Mouse (Mus musculus): ENCODE measurements at regions not wholly inside any gene's neighbourhood (a gene's known extent, or its start where the extent isn't known, plus 50 kb on each side); places are given as distances from the start of the nearest gene placed in this dataset.

DNA sequence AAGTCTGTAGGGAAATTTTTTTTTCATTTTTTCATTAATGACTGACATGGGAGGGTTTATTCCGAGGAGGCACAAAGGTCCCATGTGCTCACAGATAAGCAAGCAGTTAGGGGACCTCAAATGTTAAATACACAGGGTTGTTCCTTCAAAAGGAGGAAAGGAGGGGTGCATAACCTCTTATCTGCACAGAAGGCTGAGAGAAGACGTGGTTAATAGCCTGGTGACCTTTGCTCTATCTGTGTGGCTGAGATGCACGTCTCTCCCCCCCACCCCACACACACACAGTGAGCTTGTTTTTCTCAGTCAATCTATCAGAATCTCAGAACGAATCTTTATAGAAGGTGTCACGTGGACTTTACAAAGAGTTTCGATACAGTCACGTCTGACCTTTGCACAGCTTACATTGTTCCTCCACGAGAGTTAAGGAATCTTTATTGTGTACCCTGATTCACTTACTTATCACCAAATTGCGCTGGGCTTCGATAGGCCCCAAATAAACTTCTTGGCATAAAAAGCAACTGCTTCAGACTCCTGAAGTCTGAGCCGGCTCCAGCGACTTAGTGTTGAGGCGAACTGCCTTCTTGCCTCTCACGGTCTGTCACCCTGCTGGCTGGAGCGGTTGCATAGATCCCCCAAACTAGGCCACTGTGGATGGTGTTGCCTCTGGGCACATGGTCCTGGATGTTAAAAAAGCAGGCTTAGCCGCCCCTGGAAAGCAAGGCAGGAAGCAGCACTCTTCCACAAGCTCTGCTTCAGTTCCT is 63.1 kb upstream of the Ppm1b start:
- TF ChIP-seq CTCF (IDR thresholded peaks at IDR 0.05 in 2 of 3, conservative IDR thresholded peaks at IDR 0.05 in 1 of 3; ENCODE audit: control insufficient read depth in 1 of 3, insufficient read depth in 1 of 3, low read depth in 2 of 3, low read length in 3 of 3, poor library complexity in 1 of 3, severe bottlenecking in 1 of 3) = no peak
- TF ChIP-seq EP300 (IDR thresholded peaks at IDR 0.05; ENCODE audit: low read depth in 1 of 2, low read length in 2 of 2) = peak in 1 of 2 experiments; percentile 6; a peak in 1 of 4 replicates
- TF ChIP-seq RCOR1 (IDR thresholded peaks at IDR 0.05; ENCODE audit: low read depth, low read length) = no peak
- TF ChIP-seq CHD2 (IDR thresholded peaks at IDR 0.05; ENCODE audit: low read length) = no peak
- TF ChIP-seq MXI1 (IDR thresholded peaks at IDR 0.05; ENCODE audit: low read depth, low read length) = no peak
- TF ChIP-seq ZNF384 (IDR thresholded peaks at IDR 0.05; ENCODE audit: low read depth, low read length) = peak; percentile 55; the same call in 1 of the 2 replicates
- TF ChIP-seq TCF12 (IDR thresholded peaks at IDR 0.05; ENCODE audit: low read depth, low read length) = no peak
- TF ChIP-seq SMC3 (IDR thresholded peaks at IDR 0.05; ENCODE audit: low read depth, low read length) = no peak
- TF ChIP-seq POLR2AphosphoS5 (IDR thresholded peaks at IDR 0.05; ENCODE audit: borderline replicate concordance, low read depth, low read length) = no peak
- 0 out of 2 replicates have a peak, but pooled peaks have one; percentile 20 for TF ChIP-seq MYC (IDR thresholded peaks at IDR 0.05; ENCODE audit: low read depth, low read length)
- no peak for TF ChIP-seq ETS1 (IDR thresholded peaks at IDR 0.05; ENCODE audit: low read depth, low read length)
- TF ChIP-seq USF1 (IDR thresholded peaks at IDR 0.05; ENCODE audit: low read depth, low read length) = no peak
- TF ChIP-seq POLR2AphosphoS2 (IDR thresholded peaks at IDR 0.05; ENCODE audit: low read length) = no peak

All from MEL (cell line).